Mouse (Mus musculus) neural tube, embryonic 12.5 days (tissue): Measurements from ENCODE around the gene 2310034G01Rik. TPM values are rescaled to one million over a fixed set of nuclear protein-coding genes. Genes with fewer than 3 reads are reported as not detected.
A peak's percentile ranks its signal among the peaks of the same experiment; 100 is the strongest.

Experiments used
- ATAC-seq: fragments of 200-750 bp; cut with Nextera tagmentation; 2 replicates; pipeline ENCODE4 v1.8.0; 2017; ENCODE audit warnings: low read depth, mild to moderate bottlenecking, moderate TSS enrichment, moderate library complexity; ENCODE audit not compliant: low FRiP score
- H3K27ac ChIP-seq: fragments of 300-500 bp; sonication (generic); 2 replicates; pipeline ENCODE4 v1.5.1; 2016
- H3K27me3 ChIP-seq: fragments of 300-500 bp; sonication (generic); replicated peaks from 2 replicates; pipeline ENCODE4 v1.6.1; 2016; ENCODE audit warnings: mild to moderate bottlenecking
- H3K36me3 ChIP-seq: fragments of 300-500 bp; sonication (generic); 2 replicates; pipeline ENCODE4 v1.6.1; 2016; ENCODE audit warnings: mild to moderate bottlenecking
- H3K4me1 ChIP-seq: fragments of 300-500 bp; sonication (generic); 2 replicates; pipeline ENCODE4 v1.6.1; 2016
- H3K4me2 ChIP-seq: fragments of 300-500 bp; sonication (generic); replicated peaks from 2 replicates; pipeline ENCODE4 v1.6.1; 2016; ENCODE audit warnings: mild to moderate bottlenecking
- H3K4me3 ChIP-seq: fragments of 300-500 bp; sonication (generic); 2 replicates; pipeline ENCODE4 v1.5.1; 2016
- H3K9ac ChIP-seq: fragments of 300-500 bp; sonication (generic); 2 replicates; pipeline ENCODE4 v1.6.1; 2016; ENCODE audit warnings: mild to moderate bottlenecking
- H3K9me3 ChIP-seq: fragments of 300-500 bp; sonication (generic); 2 replicates; pipeline ENCODE4 v1.6.1; 2016; ENCODE audit warnings: mild to moderate bottlenecking
- WGBS: fragments of 180-500 bp; shearing (Covaris S2); methylation state at CpG from one replicate; pipeline ENCODE4 v1.1.7; 2016; 5-methylcytosine and 5-hydroxymethylcytosine counted together
- polyA plus RNA-seq: library from polyadenylated mRNA; unstranded; fragments of >200 nt; fragmentation: Nextera tagmentation; extraction: Ambion mirVana; gene quantifications from 2 replicates; pipeline ENCODE4 v1.2.1, GENCODE M21; 2016

2310034G01Rik gene
- polyA plus RNA-seq: 2.1 and 2.2 TPM in 2 replicates

GRCm38 (mm10) chr19:46350168-46350932 lies at the start of gene 2310034G01Rik:
Gene 2310034G01Rik, minus strand, starts transcription at chr19:46350302.
- Histone ChIP-seq H3K4me3 (peak within 1 kb of the TSS; percentile 62), H3K27ac (0 out of 2 replicates have a peak within 1 kb of the TSS, but pooled peaks have one; percentile 27), H3K4me1 (peaks cover 12% of the 10 kb centered on the region), H3K9ac (peak within 1 kb of the TSS; percentile 77), H3K9me3 (0 out of 2 replicates have a peak, but pooled peaks cover 2% of the 10 kb centered on the region), H3K4me2 (peak within 1 kb of the TSS; percentile 93), H3K27me3 (peaks cover 32% of the 10 kb centered on the region), H3K36me3 (no peaks in the 10 kb centered on the region)
- ATAC-seq: no peak
- WGBS: 64% methylated on average over 10 of the region's 10 CpGs

- no peak for ATAC-seq
- WGBS: 58% methylated on average over 7 of the region's 7 CpGs
- H3K36me3 ChIP-seq: peaks cover 32% of the 10 kb centered on the region
- no peak overlapping the region for H3K4me2 ChIP-seq
- no peak overlapping the region for H3K27ac ChIP-seq
- H3K4me3 ChIP-seq: no peak overlapping the region
- H3K4me1 ChIP-seq: peaks cover 25% of the 10 kb centered on the region
- no peak overlapping the region for H3K9ac ChIP-seq
- H3K9me3 ChIP-seq: no peaks in the 10 kb centered on the region
- no peaks in the 10 kb centered on the region for H3K27me3 ChIP-seq
Measured at GRCm38 (mm10) chr19:46399886-46400285, 49.8 kb upstream of the 2310034G01Rik start.

GRCm38 (mm10) chr19:46399372-46399771 lies 49.3 kb upstream of the 2310034G01Rik start:
- no peak for ATAC-seq
- no peaks in the 10 kb centered on the region for H3K9me3 ChIP-seq
- WGBS: 79% methylated on average over 6 of the region's 6 CpGs
- H3K9ac ChIP-seq: no peak overlapping the region
- no peak overlapping the region for H3K4me3 ChIP-seq
- peaks cover 27% of the 10 kb centered on the region for H3K36me3 ChIP-seq
- H3K4me1 ChIP-seq: peaks cover 29% of the 10 kb centered on the region
- no peaks in the 10 kb centered on the region for H3K27me3 ChIP-seq
- no peak overlapping the region for H3K27ac ChIP-seq
- H3K4me2 ChIP-seq: no peak overlapping the region

- 37% methylated on average over 3 of the region's 3 CpGs for WGBS
- ATAC-seq: no peak
- Histone ChIP-seq H3K9ac (peak overlapping the region; percentile 85), H3K36me3 (peaks cover 19% of the 10 kb centered on the region), H3K4me2 (peak overlapping the region; percentile 87), H3K4me1 (peaks cover 39% of the 10 kb centered on the region), H3K9me3 (no peaks in the 10 kb centered on the region), H3K27ac (no peak overlapping the region), H3K4me3 (peak overlapping the region; percentile 82), H3K27me3 (no peaks in the 10 kb centered on the region)
Measured at GRCm38 (mm10) chr19:46398401-46398800, 48.3 kb upstream of the 2310034G01Rik start.

DNA sequence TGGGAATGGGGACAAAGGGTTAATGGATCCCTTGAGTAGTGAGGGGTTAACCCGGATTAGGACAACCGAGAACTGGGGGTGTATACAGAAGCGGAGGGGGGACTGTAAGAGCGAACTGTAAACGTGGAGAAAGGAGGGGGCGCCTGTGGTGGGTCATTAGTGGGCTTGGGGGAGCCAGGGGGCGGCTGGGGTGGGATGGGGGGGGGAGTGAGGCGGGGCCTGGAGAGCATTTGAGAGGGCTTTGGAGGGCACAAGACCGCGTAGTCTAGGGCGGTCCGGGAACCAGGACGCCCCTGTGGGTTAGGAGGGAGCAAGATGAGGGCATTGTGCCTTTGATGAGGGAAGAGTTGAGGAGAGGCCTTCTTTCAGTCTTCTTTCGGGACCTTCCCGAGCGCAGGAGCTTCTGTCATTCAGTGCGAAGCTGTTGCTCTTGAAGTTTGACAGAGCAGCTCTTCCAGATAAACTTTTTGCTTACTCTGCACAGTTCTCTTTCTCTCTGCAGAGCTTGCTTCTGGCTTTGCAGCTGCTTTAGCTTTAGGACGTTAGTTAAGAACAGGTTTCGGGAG lies 47.4 kb upstream of the 2310034G01Rik start:
- peak overlapping the region; percentile 85 for H3K9ac ChIP-seq
- H3K27me3 ChIP-seq: no peaks in the 10 kb centered on the region
- no peak overlapping the region for H3K27ac ChIP-seq
- peak overlapping the region; percentile 82 for H3K4me3 ChIP-seq
- no peak for ATAC-seq
- 1% methylated on average over 19 of the region's 19 CpGs for WGBS
- H3K4me1 ChIP-seq: peaks cover 40% of the 10 kb centered on the region
- peak overlapping the region; percentile 87 for H3K4me2 ChIP-seq
- H3K36me3 ChIP-seq: peaks cover 10% of the 10 kb centered on the region; the same call in 1 of the 2 replicates
- no peaks in the 10 kb centered on the region for H3K9me3 ChIP-seq

DNA sequence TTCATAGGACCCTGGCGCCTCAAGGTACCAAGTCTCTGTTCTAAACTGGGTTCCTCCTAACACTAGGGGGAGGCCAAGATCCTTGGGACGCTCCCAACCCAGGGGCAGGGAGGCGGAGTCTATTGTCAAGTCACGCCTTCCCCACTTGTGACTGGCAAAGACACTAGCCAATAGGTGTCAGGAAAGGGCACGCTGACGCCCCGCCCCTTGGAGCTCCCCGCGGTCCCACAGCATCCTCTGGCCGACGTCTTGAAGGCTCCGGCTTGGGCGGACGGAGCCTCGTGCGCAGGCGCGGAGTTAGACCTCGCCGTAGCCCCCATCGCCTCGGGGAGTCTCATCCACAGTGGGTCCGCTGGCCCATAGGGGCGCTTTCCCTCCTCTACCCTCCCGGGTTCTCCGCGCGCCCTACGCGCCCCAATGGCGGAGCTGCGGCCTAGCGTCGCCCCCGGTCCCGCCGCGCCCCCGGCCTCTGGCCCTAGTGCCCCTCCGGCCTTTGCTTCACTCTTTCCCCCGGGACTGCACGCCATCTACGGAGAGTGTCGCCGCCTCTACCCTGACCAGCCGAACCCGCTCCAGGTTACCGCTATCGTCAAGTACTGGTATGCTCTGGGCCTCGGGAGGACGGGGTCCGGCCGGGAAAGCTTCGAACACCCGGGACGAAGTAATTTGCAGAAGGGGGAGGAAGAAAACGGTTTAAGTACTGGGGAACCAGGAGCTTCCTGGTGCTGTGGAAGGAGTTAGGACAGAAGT lies 46.8 kb upstream of the 2310034G01Rik start, which contains the start of gene Sufu:
Gene Sufu (plus strand): TSS at position 211 of the 750 bp plus-strand sequence.
- Histone ChIP-seq H3K9ac (peak within 1 kb of the TSS; percentile 85), H3K27me3 (no peaks in the 10 kb centered on the region), H3K27ac (peak within 1 kb of the TSS; percentile 66; the same call in 1 of the 2 replicates), H3K4me3 (peak within 1 kb of the TSS; percentile 82), H3K36me3 (peaks cover 10% of the 10 kb centered on the region; the same call in 1 of the 2 replicates), H3K4me1 (peaks cover 40% of the 10 kb centered on the region), H3K9me3 (no peaks in the 10 kb centered on the region), H3K4me2 (peak within 1 kb of the TSS; percentile 87)
- peak; percentile 86 for ATAC-seq
- WGBS: under 1% methylated on average over 57 of the region's 57 CpGs

GRCm38 (mm10) chr19:46396109-46396508 lies 46.0 kb upstream of the 2310034G01Rik start:
- Histone ChIP-seq H3K4me3 (peak overlapping the region; percentile 64), H3K4me1 (peaks cover 40% of the 10 kb centered on the region), H3K4me2 (peak overlapping the region; percentile 56), H3K27me3 (no peaks in the 10 kb centered on the region), H3K9me3 (no peaks in the 10 kb centered on the region), H3K9ac (no peak overlapping the region; the same call in 1 of the 2 replicates), H3K36me3 (peaks cover 6% of the 10 kb centered on the region; the same call in 1 of the 2 replicates), H3K27ac (no peak overlapping the region)
- no peak for ATAC-seq
- WGBS: 17% methylated on average over 8 of the region's 8 CpGs

DNA sequence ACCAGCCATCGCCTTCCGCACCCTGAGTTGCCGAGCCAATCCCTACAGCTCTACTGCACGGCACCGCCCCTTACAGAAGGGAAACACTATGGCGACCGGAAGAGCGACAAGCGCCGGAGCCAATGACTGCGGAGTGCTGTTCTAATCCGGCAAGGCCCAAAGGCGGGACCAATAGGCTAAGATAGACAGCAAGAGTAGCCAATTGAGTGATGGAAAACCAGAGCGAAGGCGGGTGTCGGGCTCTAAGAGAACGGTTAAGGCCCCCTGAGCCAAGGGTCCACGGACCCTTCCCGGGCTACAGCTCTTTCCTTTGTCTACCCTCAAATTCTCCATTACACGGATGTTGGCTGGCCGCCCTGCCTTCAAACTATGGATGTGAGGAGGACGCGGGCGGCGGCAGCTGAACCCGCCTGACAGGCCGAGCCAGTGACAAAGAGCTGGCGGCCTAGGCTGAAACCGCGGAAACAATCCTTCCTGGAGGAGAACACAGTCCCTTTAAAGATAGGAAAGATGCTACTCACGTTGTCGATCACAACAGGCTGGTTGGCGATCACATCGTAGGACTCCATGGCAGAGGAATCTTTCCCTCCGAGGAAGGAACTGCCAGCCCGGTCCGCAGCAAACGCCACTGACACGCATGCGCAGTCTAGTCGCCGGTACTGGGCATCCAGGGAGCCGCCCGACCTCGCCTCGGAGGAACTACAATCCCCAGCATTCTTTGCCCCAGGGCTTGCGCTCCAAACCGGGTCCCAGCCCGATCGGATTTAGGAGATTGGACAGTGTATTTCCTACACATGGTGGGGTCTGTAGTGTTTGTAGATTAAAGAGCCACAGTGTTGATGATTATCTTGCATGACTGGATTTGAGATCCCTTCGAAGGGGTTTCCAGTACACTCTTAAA lies 45.3 kb upstream of the 2310034G01Rik start, which contains the start of gene Actr1a:
Gene Actr1a (minus strand): TSS at position 640 of the 901 bp plus-strand sequence.
- Histone ChIP-seq H3K9me3 (no peaks in the 10 kb centered on the region), H3K9ac (peak within 1 kb of the TSS; percentile 80), H3K27ac (0 out of 2 replicates have a peak within 1 kb of the TSS, but pooled peaks have one; percentile 15), H3K4me3 (peak within 1 kb of the TSS; percentile 64), H3K4me1 (peaks cover 40% of the 10 kb centered on the region), H3K4me2 (peak within 1 kb of the TSS; percentile 93), H3K27me3 (no peaks in the 10 kb centered on the region), H3K36me3 (no peaks in the 10 kb centered on the region)
- under 1% methylated on average over 51 of the region's 51 CpGs for WGBS
- ATAC-seq: peak; percentile 93

- H3K4me2 ChIP-seq: peak overlapping the region; percentile 93
- WGBS: 9% methylated on average over 10 of the region's 10 CpGs
- H3K9me3 ChIP-seq: no peaks in the 10 kb centered on the region
- peak overlapping the region; percentile 60 for H3K9ac ChIP-seq
- no peak for ATAC-seq
- H3K4me3 ChIP-seq: peak overlapping the region; percentile 64
- H3K36me3 ChIP-seq: no peaks in the 10 kb centered on the region
- H3K27me3 ChIP-seq: no peaks in the 10 kb centered on the region
- peaks cover 38% of the 10 kb centered on the region for H3K4me1 ChIP-seq
- H3K27ac ChIP-seq: no peak overlapping the region
Measured at GRCm38 (mm10) chr19:46394712-46395108, 44.6 kb upstream of the 2310034G01Rik start.

GRCm38 (mm10) chr19:46392018-46392417 lies 41.9 kb upstream of the 2310034G01Rik start:
- H3K27ac ChIP-seq: no peak overlapping the region
- no peak for ATAC-seq
- H3K36me3 ChIP-seq: peaks cover 5% of the 10 kb centered on the region
- peaks cover 15% of the 10 kb centered on the region for H3K4me1 ChIP-seq
- H3K4me2 ChIP-seq: no peak overlapping the region
- WGBS: 36% methylated on average over 4 of the region's 4 CpGs
- no peaks in the 10 kb centered on the region for H3K9me3 ChIP-seq
- H3K9ac ChIP-seq: no peak overlapping the region
- no peaks in the 10 kb centered on the region for H3K27me3 ChIP-seq
- no peak overlapping the region for H3K4me3 ChIP-seq

DNA sequence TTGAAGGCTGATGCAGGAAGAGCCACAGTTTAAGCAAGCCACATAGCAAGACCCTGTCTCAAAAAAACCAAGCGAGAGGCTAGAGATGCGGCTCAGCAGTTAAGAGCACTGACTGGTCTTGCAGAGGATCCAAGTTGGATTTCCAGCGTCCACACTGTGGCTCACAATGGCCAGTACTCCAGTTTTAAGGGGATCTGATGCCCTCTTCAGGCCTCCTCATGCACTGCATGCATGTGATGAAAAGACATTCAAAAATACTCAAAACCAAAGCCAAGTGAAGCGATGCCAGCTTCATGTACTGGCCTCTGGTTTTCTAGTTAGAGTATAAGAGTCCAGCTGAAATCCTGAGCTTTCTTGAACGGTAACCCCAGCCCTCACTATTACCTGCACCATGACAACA lies 39.8 kb upstream of the 2310034G01Rik start:
- Histone ChIP-seq H3K36me3 (peaks cover 19% of the 10 kb centered on the region), H3K4me1 (peaks cover 15% of the 10 kb centered on the region), H3K4me3 (no peak overlapping the region), H3K27ac (no peak overlapping the region), H3K4me2 (no peak overlapping the region), H3K27me3 (no peaks in the 10 kb centered on the region), H3K9me3 (no peaks in the 10 kb centered on the region), H3K9ac (no peak overlapping the region)
- ATAC-seq: no peak
- 87% methylated on average over 5 of the region's 5 CpGs for WGBS
